Mouse (Mus musculus) neural tube, embryonic 14.5 days (tissue): ENCODE results near the gene Areg. TPM values are rescaled to one million over a fixed set of nuclear protein-coding genes. Genes with fewer than 3 reads are reported as not detected.

Experiments
- ATAC-seq: fragments of 200-750 bp; cut with Nextera tagmentation; 2 replicates; pipeline ENCODE4 v1.8.0; 2017; ENCODE audit warnings: low read depth, mild to moderate bottlenecking, moderate TSS enrichment, moderate library complexity
- H3K27ac ChIP-seq: fragments of 300-500 bp; sonication (generic); 2 replicates; pipeline ENCODE4 v1.5.1; 2014; ENCODE audit warnings: low read depth, mild to moderate bottlenecking, control low read depth, low read length, moderate library complexity, mixed read lengths
- H3K27me3 ChIP-seq: fragments of 300-500 bp; sonication (generic); 2 replicates; pipeline ENCODE4 v1.6.1; 2014; ENCODE audit warnings: low read length; ENCODE audit not compliant: control insufficient read depth, insufficient read depth
- H3K36me3 ChIP-seq: fragments of 300-500 bp; sonication (generic); 2 replicates; pipeline ENCODE4 v1.6.1; 2014; ENCODE audit warnings: low read length, mixed read lengths; ENCODE audit not compliant: control insufficient read depth, insufficient read depth
- H3K4me1 ChIP-seq: fragments of 300-500 bp; sonication (generic); 2 replicates; pipeline ENCODE4 v1.6.1; 2014; ENCODE audit warnings: low read length; ENCODE audit not compliant: control insufficient read depth, insufficient read depth
- H3K4me2 ChIP-seq: fragments of 300-500 bp; sonication (generic); 2 replicates; pipeline ENCODE4 v1.6.1; 2014; ENCODE audit warnings: mild to moderate bottlenecking, low read depth, low read length, control low read depth
- H3K4me3 ChIP-seq: fragments of 300-500 bp; sonication (generic); 2 replicates; pipeline ENCODE4 v1.5.1; 2014; ENCODE audit warnings: low read depth, low read length, control low read depth, mixed read lengths
- H3K9ac ChIP-seq: fragments of 300-500 bp; sonication (generic); replicated peaks from 2 replicates; pipeline ENCODE4 v1.6.1; 2014; ENCODE audit warnings: low read depth, mild to moderate bottlenecking, control low read depth, low read length, mixed read lengths
- H3K9me3 ChIP-seq: fragments of 300-500 bp; sonication (generic); 2 replicates; pipeline ENCODE4 v1.6.1; 2016; ENCODE audit warnings: low read length; ENCODE audit not compliant: control insufficient read depth
- WGBS: fragments of 180-500 bp; shearing (Covaris S2); extraction: QIAGEN DNeasy Blood & Tissue Kit; methylation state at CpG from one replicate; pipeline ENCODE4 v1.1.7; 2014; 5-methylcytosine and 5-hydroxymethylcytosine counted together
- polyA plus RNA-seq: library from polyadenylated mRNA; unstranded; fragments of >200 nt; fragmentation: Nextera tagmentation; extraction: Ambion mirVana; gene quantifications from 2 replicates; pipeline ENCODE4 v1.2.1, GENCODE M21; 2014

Gene Areg
- polyA plus RNA-seq, 1 experiment from 2014 or later, result 0.39 TPM

- no peak overlapping the region for H3K4me3 ChIP-seq
- no peak overlapping the region for H3K4me2 ChIP-seq
- no peak overlapping the region for H3K9ac ChIP-seq
- no peaks in the 10 kb centered on the region; the same call in 1 of the 2 replicates for H3K9me3 ChIP-seq
- H3K36me3 ChIP-seq, result no peaks in the 10 kb centered on the region
- ATAC-seq, result no peak
- no peak overlapping the region for H3K27ac ChIP-seq
- H3K27me3 ChIP-seq, result no peaks in the 10 kb centered on the region
- 100% methylated on average over 1 of the region's 1 CpGs for WGBS
- H3K4me1 ChIP-seq, result no peaks in the 10 kb centered on the region
Measured at GRCm38 (mm10) chr5:91147001-91147400, 7.6 kb downstream of the Areg start.

- ATAC-seq, result no peak
- 89% methylated on average over 2 of the region's 2 CpGs for WGBS
- H3K27ac ChIP-seq, result no peak overlapping the region
- no peaks in the 10 kb centered on the region for H3K27me3 ChIP-seq
- no peaks in the 10 kb centered on the region for H3K4me1 ChIP-seq
- H3K9me3 ChIP-seq, result no peaks in the 10 kb centered on the region; the same call in 1 of the 2 replicates
- H3K36me3 ChIP-seq, result no peaks in the 10 kb centered on the region
- H3K4me3 ChIP-seq, result no peak overlapping the region
- H3K4me2 ChIP-seq, result no peak overlapping the region
- H3K9ac ChIP-seq, result no peak overlapping the region
Measured at GRCm38 (mm10) chr5:91148054-91148453, 8.7 kb downstream of the Areg start.

GRCm38 (mm10) chr5:91156677-91157076 is 17.3 kb downstream of the Areg start:
- 84% methylated on average over 8 of the region's 8 CpGs for WGBS
- no peaks in the 10 kb centered on the region for H3K36me3 ChIP-seq
- no peaks in the 10 kb centered on the region for H3K4me1 ChIP-seq
- ATAC-seq, result no peak
- H3K4me2 ChIP-seq, result no peak overlapping the region
- H3K4me3 ChIP-seq, result no peak overlapping the region
- H3K27ac ChIP-seq, result no peak overlapping the region
- no peak overlapping the region for H3K9ac ChIP-seq
- no peaks in the 10 kb centered on the region for H3K9me3 ChIP-seq
- no peaks in the 10 kb centered on the region for H3K27me3 ChIP-seq

- H3K4me3 ChIP-seq, result no peak overlapping the region
- no peaks in the 10 kb centered on the region for H3K36me3 ChIP-seq
- no peaks in the 10 kb centered on the region for H3K27me3 ChIP-seq
- H3K4me1 ChIP-seq, result no peaks in the 10 kb centered on the region
- no peak overlapping the region for H3K27ac ChIP-seq
- H3K9me3 ChIP-seq, result no peaks in the 10 kb centered on the region
- H3K4me2 ChIP-seq, result no peak overlapping the region
- ATAC-seq, result no peak
- 8% methylated on average over 3 of the region's 3 CpGs for WGBS
- no peak overlapping the region for H3K9ac ChIP-seq
Measured at GRCm38 (mm10) chr5:91157169-91157568, 17.8 kb downstream of the Areg start.

GRCm38 (mm10) chr5:91162787-91163186 is 23.4 kb downstream of the Areg start:
- H3K36me3 ChIP-seq, result no peaks in the 10 kb centered on the region
- no peak for ATAC-seq
- no peaks in the 10 kb centered on the region for H3K9me3 ChIP-seq
- no peaks in the 10 kb centered on the region for H3K4me1 ChIP-seq
- no peak overlapping the region for H3K4me3 ChIP-seq
- H3K4me2 ChIP-seq, result no peak overlapping the region
- whole genome bisulfite sequencing, result 88% methylated on average over 4 of the region's 4 CpGs
- no peaks in the 10 kb centered on the region for H3K27me3 ChIP-seq
- no peak overlapping the region for H3K9ac ChIP-seq
- no peak overlapping the region for H3K27ac ChIP-seq

GRCm38 (mm10) chr5:91166601-91167000 is 27.2 kb downstream of the Areg start:
- Histone ChIP-seq H3K4me3 (no peak overlapping the region), H3K9ac (no peak overlapping the region), H3K4me1 (no peaks in the 10 kb centered on the region), H3K27me3 (no peaks in the 10 kb centered on the region), H3K9me3 (no peaks in the 10 kb centered on the region), H3K27ac (no peak overlapping the region), H3K4me2 (no peak overlapping the region), H3K36me3 (no peaks in the 10 kb centered on the region)
- no peak for ATAC-seq
- 87% methylated on average over 5 of the region's 5 CpGs for WGBS

- no peaks in the 10 kb centered on the region for H3K4me1 ChIP-seq
- H3K27ac ChIP-seq, result no peak overlapping the region
- H3K4me2 ChIP-seq, result no peak overlapping the region
- no peak overlapping the region for H3K4me3 ChIP-seq
- H3K9me3 ChIP-seq, result no peaks in the 10 kb centered on the region
- H3K36me3 ChIP-seq, result no peaks in the 10 kb centered on the region
- H3K9ac ChIP-seq, result no peak overlapping the region
- H3K27me3 ChIP-seq, result no peaks in the 10 kb centered on the region
- no peak for ATAC-seq
Measured at GRCm38 (mm10) chr5:91176397-91176796, 37.0 kb downstream of the Areg start.

GRCm38 (mm10) chr5:91194572-91194971 is 55.2 kb downstream of the Areg start:
- no peak for ATAC-seq
- Histone ChIP-seq H3K4me1 (no peaks in the 10 kb centered on the region), H3K9ac (no peak overlapping the region), H3K4me3 (no peak overlapping the region), H3K36me3 (no peaks in the 10 kb centered on the region), H3K27ac (no peak overlapping the region), H3K9me3 (no peaks in the 10 kb centered on the region), H3K4me2 (no peak overlapping the region), H3K27me3 (no peaks in the 10 kb centered on the region)
- WGBS, result 71% methylated on average over 3 of the region's 3 CpGs
